In genomic region chr11:100960540-100960939, GRCm38 (mm10) we compare ENCODE assay signal across 8 mouse cellular contexts. TPM values are rescaled to one million over a fixed set of nuclear protein-coding genes. Genes with fewer than 3 reads are reported as not detected.
DNase-seq lines count a peak whose midpoint lies in the region; ATAC-seq lines count a peak whose summit lies in the region.

No protein-coding gene starts in this region.

- no peak overlapping the region for H3K4me2 ChIP-seq in intestine, embryonic 16.5 days (ENCODE audit: low read depth, low read length)
- H3K4me2 ChIP-seq in liver, embryonic 15.5 days: peak overlapping the region; percentile 52
- no peak overlapping the region for H3K4me2 ChIP-seq in neural tube, embryonic 14.5 days (ENCODE audit: low read depth, low read length)

- no peaks in the 10 kb centered on the region for H3K9me3 ChIP-seq in intestine, embryonic 16.5 days (ENCODE audit: control insufficient read depth, low read length)
- H3K9me3 ChIP-seq in liver, embryonic 15.5 days (replicated peaks): no peaks in the 10 kb centered on the region
- no peaks in the 10 kb centered on the region for H3K9me3 ChIP-seq in neural tube, embryonic 14.5 days (ENCODE audit: control insufficient read depth, low read length)

- ATAC-seq in intestine, embryonic 16.5 days: peak; percentile 43; the same call in 1 of the 2 replicates
- ATAC-seq in liver, embryonic 15.5 days (ENCODE audit: insufficient read depth): no peak
- peak; percentile 78; the same call in 1 of the 2 replicates for ATAC-seq in neural tube, embryonic 14.5 days (ENCODE audit: low read depth)
- ATAC-seq in granulocyte monocyte progenitor cell, adult 5-6 weeks (replicated peaks; ENCODE audit: poor library complexity, severe bottlenecking): no peak

- DNase-seq in thymus, postnatal 0 days (ENCODE audit: low spot score): peak; percentile 29
- DNase-seq in thymus, postnatal 25 days: no peak
- DNase-seq in cerebellum, adult 9-11 months: peak; percentile 70
- DNase-seq in gastrocnemius, postnatal 10 days: peak; percentile 81

- H3K4me3 ChIP-seq in intestine, embryonic 16.5 days (ENCODE audit: low read length): no peak overlapping the region
- H3K4me3 ChIP-seq in liver, embryonic 15.5 days (replicated peaks): no peak overlapping the region
- no peak overlapping the region for H3K4me3 ChIP-seq in neural tube, embryonic 14.5 days (ENCODE audit: low read depth, low read length)

- 27% methylated on average over 6 of the region's 6 CpGs for WGBS in intestine, embryonic 16.5 days
- 19% methylated on average over 6 of the region's 6 CpGs for WGBS in liver, embryonic 15.5 days (ENCODE audit: insufficient replicate concordance)
- 8% methylated on average over 6 of the region's 6 CpGs for WGBS in neural tube, embryonic 14.5 days

- H3K27me3 ChIP-seq in intestine, embryonic 16.5 days (replicated peaks; ENCODE audit: control insufficient read depth, insufficient read depth, low read length): peaks cover 8% of the 10 kb centered on the region
- peaks cover 12% of the 10 kb centered on the region for H3K27me3 ChIP-seq in liver, embryonic 15.5 days
- peaks cover 21% of the 10 kb centered on the region for H3K27me3 ChIP-seq in neural tube, embryonic 14.5 days (ENCODE audit: control insufficient read depth, insufficient read depth, low read length)

- 0 out of 2 replicates have a peak, but pooled peaks cover 2% of the 10 kb centered on the region for H3K36me3 ChIP-seq in intestine, embryonic 16.5 days (ENCODE audit: control insufficient read depth, insufficient read depth, low read length)
- H3K36me3 ChIP-seq in liver, embryonic 15.5 days (replicated peaks): no peaks in the 10 kb centered on the region
- H3K36me3 ChIP-seq in neural tube, embryonic 14.5 days (ENCODE audit: control insufficient read depth, insufficient read depth, low read length): no peaks in the 10 kb centered on the region

- H3K4me1 ChIP-seq in intestine, embryonic 16.5 days (ENCODE audit: control insufficient read depth, insufficient read depth, low read length): peaks cover 36% of the 10 kb centered on the region
- H3K4me1 ChIP-seq in liver, embryonic 15.5 days (replicated peaks): peaks cover 73% of the 10 kb centered on the region
- H3K4me1 ChIP-seq in neural tube, embryonic 14.5 days (ENCODE audit: control insufficient read depth, insufficient read depth, low read length): peaks cover 6% of the 10 kb centered on the region; the same call in 1 of the 2 replicates

- peak overlapping the region; percentile 26; the same call in 1 of the 2 replicates for H3K27ac ChIP-seq in intestine, embryonic 16.5 days (ENCODE audit: low read length)
- peak overlapping the region; percentile 39; the same call in 1 of the 2 replicates for H3K27ac ChIP-seq in liver, embryonic 15.5 days (replicated peaks)
- H3K27ac ChIP-seq in neural tube, embryonic 14.5 days (ENCODE audit: low read depth, low read length): no peak overlapping the region

- H3K9ac ChIP-seq in intestine, embryonic 16.5 days (ENCODE audit: low read depth, low read length): no peak overlapping the region
- H3K9ac ChIP-seq in liver, embryonic 15.5 days: no peak overlapping the region
- H3K9ac ChIP-seq in neural tube, embryonic 14.5 days (replicated peaks; ENCODE audit: low read depth, low read length): no peak overlapping the region

RNA-seq across cellular contexts. Expression of gene Cavin1, which starts 10.1 kb away (rescaled TPM):
- 61.0 and 64.2 TPM in 2 replicates for polyA plus RNA-seq in thymus, postnatal 0 days (2015; fragmentation: Nextera tagmentation; extraction: Ambion mirVana)
- total RNA-seq in gastrocnemius, postnatal 10 days (2021): 100 to 1,000 TPM; 279 to 309 TPM
- polyA plus RNA-seq in intestine, embryonic 16.5 days (2015; fragmentation: Nextera tagmentation; extraction: Ambion mirVana): 214 and 221 TPM in 2 replicates
- polyA plus RNA-seq in liver, embryonic 15.5 days (2015; fragmentation: Nextera tagmentation; extraction: Ambion mirVana): 26.9 and 28.1 TPM in 2 replicates
- polyA plus RNA-seq in neural tube, embryonic 14.5 days (2014; fragmentation: Nextera tagmentation; extraction: Ambion mirVana): 5.3 and 20.4 TPM in 2 replicates
- 1.1 and 1.5 TPM in 2 replicates for total RNA-seq in granulocyte monocyte progenitor cell, adult 5-6 weeks (2014; fragmentation: Nextera tagmentation)
- 0.93 and 1.6 TPM in 2 replicates for total RNA-seq in granulocyte monocyte progenitor cell, adult 5-6 weeks (2017)

RNA-seq across cellular contexts. Expression of gene Stat3, which starts 21.2 kb away (rescaled TPM):
- polyA plus RNA-seq in thymus, postnatal 0 days (2015; fragmentation: Nextera tagmentation; extraction: Ambion mirVana): 79.7 and 84.2 TPM in 2 replicates
- 10 to 100 TPM; 49.1 to 56.7 TPM for total RNA-seq in gastrocnemius, postnatal 10 days (2021)
- 48.9 and 53.2 TPM in 2 replicates for polyA plus RNA-seq in intestine, embryonic 16.5 days (2015; fragmentation: Nextera tagmentation; extraction: Ambion mirVana)
- polyA plus RNA-seq in liver, embryonic 15.5 days (2015; fragmentation: Nextera tagmentation; extraction: Ambion mirVana): 35.5 and 40.0 TPM in 2 replicates
- polyA plus RNA-seq in neural tube, embryonic 14.5 days (2014; fragmentation: Nextera tagmentation; extraction: Ambion mirVana): 45.6 and 77.7 TPM in 2 replicates
- total RNA-seq in granulocyte monocyte progenitor cell, adult 5-6 weeks (2014; fragmentation: Nextera tagmentation): 51.6 and 54.7 TPM in 2 replicates
- 52.1 and 80.7 TPM in 2 replicates for total RNA-seq in granulocyte monocyte progenitor cell, adult 5-6 weeks (2017)

RNA-seq across cellular contexts. Expression of gene Atp6v0a1, which starts 48.7 kb away (rescaled TPM):
- 17.6 and 19.1 TPM in 2 replicates for polyA plus RNA-seq in thymus, postnatal 0 days (2015; fragmentation: Nextera tagmentation; extraction: Ambion mirVana)
- total RNA-seq in gastrocnemius, postnatal 10 days (2021): 10 to 100 TPM; 52.9 to 59.9 TPM
- polyA plus RNA-seq in intestine, embryonic 16.5 days (2015; fragmentation: Nextera tagmentation; extraction: Ambion mirVana): 38.8 and 43.3 TPM in 2 replicates
- 45.3 and 47.1 TPM in 2 replicates for polyA plus RNA-seq in liver, embryonic 15.5 days (2015; fragmentation: Nextera tagmentation; extraction: Ambion mirVana)
- 147 and 175 TPM in 2 replicates for polyA plus RNA-seq in neural tube, embryonic 14.5 days (2014; fragmentation: Nextera tagmentation; extraction: Ambion mirVana)
- total RNA-seq in granulocyte monocyte progenitor cell, adult 5-6 weeks (2014; fragmentation: Nextera tagmentation): 42.7 and 66.2 TPM in 2 replicates
- total RNA-seq in granulocyte monocyte progenitor cell, adult 5-6 weeks (2017): 16.8 and 17.9 TPM in 2 replicates

Comparison
In these comparisons a context has a peak if more than half of its experiments do, and no peak if none do; other contexts are left out.
1. ATAC-seq: peak in intestine, embryonic 16.5 days (single experiment) and neural tube, embryonic 14.5 days (single experiment); none in liver, embryonic 15.5 days (single experiment) and granulocyte monocyte progenitor cell, adult 5-6 weeks (single experiment).